Mouse (Mus musculus): ENCODE measurements around the gene Plk3.

The Plk3 gene

DNA sequence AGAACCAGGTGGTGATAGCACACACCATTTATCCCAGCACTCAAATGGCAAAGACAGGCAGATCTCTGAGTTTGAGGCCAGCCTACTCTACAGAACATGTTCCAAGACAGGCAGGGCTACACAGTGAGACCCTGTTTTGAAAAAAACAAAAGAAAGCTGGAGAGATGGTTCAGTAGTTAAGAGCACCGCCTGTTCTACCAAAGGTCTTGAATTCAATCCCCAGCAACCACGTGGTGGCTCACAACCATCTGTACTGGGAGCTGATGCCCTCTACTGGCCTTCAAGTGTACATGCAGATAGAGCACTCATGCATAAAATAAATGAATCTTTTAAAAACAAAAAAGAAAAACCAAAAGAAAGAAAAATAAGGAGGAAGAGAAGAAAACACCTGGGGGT lies 5.5 kb upstream of the Plk3 start:
- DNase-seq (ENCODE audit: extremely low spot score, low read depth, low spot score), result no peak

DNA sequence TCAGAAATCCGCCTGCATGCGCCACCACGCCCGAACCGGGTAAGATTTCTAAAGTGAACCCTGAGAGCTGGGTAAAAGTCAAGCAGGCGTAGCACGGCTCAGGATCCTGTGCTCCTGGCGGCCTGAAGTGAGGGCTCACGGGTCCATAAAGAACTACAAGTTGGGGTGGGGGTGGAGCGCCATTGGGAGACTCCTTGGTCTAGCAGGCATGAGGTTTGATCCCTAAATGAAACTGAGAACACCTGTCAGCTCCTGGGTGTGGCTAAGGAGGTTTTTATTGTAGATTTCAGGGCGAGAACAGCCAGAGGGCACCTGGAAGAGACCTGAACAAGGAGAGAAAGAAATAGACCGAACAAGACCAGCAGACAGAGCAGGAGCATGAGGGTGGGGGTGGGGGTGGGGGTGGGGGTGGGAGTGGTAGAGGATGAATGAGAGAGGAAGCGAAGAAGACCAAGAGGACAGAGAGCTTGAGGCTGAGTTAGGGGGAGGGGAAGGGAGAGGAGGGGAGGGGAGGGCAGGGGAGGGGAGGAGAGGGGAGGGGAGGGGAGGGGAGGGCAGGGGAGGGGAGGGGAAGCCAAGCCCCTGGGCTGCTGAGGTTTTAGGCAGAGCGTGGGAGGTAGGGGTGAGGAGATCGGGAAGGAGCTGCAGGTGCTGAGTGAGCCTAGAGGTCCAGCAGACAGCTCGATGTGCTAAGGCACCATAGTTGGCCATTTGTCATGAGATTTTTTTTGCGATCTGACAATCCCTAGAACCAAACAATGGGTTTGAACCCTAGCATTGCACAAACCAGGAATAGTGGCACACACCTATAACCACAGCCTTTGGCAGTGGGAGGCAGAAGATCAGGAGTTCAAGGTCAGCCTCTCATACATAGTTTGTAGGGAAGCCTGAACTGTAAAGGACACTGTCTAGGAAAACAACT lies 4.8 kb upstream of the Plk3 start:
- DNase-seq (ENCODE audit: extremely low spot score, low read depth, low spot score), result no peak

DNA sequence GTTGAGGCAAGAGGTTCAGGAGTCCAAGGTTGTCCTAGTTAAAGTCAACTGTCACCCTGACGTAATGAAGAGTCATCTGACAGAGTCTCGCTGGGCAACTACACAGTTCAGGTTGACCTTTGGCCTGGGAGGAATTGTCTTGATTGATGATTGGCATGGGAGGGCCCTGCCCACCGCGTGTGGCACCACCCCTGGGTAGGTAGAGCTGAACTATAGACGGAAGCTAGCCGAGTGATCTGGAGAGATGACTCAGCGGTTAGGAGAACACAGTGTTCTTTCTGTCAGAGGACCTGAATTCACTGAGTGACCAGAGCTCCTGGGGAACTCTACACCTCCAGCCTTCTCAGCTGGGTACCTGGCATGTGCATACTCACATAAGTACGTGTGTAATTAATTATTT lies 2.3 kb upstream of the Plk3 start:
- no peak for DNase-seq (ENCODE audit: extremely low spot score, low read depth, low spot score)

DNA sequence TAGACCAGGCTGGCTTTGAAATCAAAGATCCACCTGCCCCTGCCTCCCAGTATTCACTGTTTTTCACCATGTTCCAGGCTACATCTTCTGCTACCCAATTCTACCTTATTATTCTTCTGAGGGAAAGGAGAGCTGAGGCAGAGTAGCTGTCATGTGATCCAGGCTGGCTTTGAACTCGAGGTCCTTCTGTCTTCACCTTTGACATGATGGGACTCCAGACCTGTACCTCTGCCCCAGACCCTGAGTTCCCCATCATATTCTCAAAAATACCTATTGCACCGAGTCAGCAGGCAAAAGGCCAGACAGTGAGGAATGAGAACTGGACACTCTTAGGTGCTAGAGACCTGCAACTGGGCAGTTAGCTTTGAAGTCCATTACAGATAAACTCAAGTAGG lies 835 bp upstream of the Plk3 start:
- DNase-seq (ENCODE audit: extremely low spot score, low read depth, low spot score), result no peak

DNA sequence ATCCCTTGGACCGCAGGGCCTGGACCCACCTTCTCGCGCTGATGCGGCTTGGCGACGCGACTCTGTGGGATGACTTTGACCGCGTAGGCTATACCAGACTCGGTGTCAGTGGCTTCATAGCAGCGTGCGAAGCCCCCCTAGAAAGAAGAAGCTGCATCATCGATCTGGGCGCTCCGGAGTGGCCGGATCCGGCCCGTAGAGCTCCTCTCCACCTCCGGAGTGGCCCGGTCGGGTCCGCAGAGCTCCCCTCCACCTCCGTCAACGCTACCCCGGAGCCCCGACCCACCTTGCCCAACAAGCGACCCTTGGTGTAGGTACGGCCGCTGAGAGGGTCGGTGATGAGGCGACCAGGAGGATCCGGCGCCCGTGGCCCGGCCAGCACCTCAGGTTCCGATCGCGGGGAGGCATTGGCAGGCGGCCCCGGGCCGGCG lies 382 bp downstream of the Plk3 start:
- DNase-seq (ENCODE audit: extremely low spot score, low read depth, low spot score), result no peak

DNA sequence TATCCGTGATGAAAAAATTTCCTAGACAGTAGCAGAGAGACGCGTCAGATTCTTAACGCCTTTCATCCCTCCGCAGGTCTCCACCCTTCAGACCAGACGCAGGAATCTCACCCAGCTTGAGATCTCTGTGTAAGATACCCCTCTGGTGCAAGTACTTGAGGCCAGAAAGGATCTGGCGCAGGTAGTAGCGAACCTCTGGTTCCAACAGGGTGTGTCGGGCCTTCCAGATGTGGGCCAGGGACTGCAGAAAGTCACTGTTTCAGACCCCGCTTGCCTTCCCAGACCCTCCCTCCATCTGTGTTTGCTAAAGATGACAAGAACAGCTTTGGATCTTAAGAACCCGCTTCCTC lies 994 bp downstream of the Plk3 start:
- no peak for DNase-seq (ENCODE audit: extremely low spot score, low read depth, low spot score)

DNA sequence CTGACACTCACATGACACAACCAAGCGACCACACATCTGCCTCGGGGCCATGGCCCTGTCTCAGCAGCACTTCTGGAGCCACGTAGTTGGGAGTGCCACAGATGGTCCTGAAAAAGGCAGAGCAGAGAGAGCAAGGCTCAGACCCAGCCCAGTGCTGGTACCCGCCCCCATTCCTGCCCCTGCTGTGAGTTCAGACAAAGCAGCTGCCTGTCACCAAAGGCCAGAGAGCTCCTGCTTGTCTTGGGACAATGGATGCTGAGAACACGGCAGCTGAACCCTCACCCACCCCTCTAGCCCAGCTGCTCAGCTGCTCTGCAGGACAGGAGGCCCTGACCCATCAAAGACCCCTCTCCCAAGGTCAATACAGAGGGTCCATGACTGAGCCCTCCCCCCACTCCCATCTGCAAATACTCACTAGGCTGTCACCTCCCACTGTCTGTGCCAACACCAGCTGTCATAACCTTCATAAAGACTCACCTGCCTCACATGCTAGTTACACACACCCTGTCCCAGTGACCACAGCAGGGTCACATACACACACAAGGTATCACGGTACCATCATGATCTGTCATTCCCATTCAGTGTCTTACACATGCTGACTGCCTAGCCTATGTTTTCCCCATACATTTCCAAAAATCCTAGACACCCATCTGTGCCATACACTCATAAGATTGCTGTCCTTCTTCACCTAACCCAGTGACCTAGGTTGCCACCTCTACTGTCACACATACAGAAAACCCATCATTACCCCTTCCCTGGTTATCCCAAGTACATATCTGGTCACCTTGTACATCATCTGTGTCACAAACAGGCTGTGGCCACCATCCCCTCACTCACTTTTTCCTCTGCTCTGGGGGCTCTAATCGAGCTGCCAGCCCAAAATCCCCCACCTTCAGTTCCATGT lies 1.6 kb downstream of the Plk3 start:
- no peak for DNase-seq (ENCODE audit: extremely low spot score, low read depth, low spot score)

DNA sequence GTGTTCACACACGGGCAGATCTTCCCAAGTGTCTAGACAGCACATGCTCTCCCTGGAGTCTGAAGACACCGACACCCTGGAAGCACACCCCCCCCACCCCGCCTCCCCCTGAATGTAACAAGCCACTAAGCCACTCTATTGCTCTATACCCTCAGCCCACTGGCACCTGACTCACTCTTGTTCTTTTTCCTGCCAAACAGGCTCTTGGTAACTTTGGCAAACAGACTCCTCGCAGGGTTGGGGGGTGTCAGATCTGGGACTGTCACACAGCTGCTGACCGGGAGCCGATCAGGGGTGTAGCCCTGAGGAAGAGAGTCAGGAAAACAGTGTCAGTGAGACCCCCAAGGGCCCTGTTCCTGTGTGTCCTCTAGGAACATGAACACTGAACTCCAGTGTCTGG lies 2.6 kb downstream of the Plk3 start:
- DNase-seq (ENCODE audit: extremely low spot score, low read depth, low spot score), result no peak

DNA sequence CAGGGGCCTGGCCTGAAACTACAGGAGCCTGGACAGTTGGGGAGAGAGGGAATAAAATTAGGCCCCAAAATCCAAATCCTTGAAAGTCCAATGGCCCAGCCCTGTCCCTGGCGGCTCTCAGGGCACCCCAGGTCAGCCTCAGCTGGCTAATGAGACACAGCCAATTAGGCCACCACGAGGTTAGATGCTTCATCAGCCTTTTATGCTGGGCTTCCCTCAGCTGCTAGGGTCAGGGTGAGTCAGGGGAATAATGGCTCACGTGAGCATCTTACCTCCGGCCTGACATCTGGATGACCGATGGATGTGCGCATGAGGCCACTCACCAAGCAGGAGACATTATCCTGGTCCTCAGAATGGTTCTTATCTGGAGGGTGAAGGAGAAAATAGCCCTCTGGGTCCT lies 3.0 kb downstream of the Plk3 start:
- DNase-seq (ENCODE audit: extremely low spot score, low read depth, low spot score), result no peak

DNA sequence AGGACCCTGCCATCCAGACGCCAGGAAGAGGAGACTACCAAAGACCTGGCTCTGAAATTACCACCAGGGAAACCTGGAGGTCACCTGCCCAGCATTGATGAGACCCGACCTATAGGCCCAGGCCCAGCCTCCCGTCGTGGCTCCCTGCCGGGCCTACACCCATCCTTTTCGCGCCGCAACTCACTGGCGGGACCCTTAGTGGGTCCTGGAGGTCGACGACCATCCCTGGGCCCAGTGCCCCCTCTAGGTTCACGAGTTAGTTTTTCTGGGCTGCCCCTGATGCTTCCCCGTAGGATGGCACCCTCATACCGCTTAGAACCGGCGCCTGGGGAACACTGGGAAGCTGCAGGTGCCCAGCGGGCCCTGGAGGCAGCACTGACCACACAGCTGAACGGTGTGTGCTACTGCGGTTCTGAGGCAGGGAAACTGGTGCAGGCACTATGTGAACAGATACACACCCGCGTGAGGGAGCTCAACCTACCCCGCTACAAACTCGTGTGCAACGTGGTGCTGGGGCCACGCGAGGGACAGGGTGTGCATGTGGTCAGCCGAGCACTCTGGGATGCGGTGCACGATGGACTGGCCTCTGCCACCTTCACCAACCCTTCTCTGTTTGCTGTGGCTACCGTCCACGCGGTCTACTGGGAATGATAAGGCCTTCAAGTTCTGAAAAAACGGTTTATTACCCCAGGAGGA lies 5.6 kb downstream of the Plk3 start:
- DNase-seq (ENCODE audit: extremely low spot score, low read depth, low spot score), result no peak

DNA sequence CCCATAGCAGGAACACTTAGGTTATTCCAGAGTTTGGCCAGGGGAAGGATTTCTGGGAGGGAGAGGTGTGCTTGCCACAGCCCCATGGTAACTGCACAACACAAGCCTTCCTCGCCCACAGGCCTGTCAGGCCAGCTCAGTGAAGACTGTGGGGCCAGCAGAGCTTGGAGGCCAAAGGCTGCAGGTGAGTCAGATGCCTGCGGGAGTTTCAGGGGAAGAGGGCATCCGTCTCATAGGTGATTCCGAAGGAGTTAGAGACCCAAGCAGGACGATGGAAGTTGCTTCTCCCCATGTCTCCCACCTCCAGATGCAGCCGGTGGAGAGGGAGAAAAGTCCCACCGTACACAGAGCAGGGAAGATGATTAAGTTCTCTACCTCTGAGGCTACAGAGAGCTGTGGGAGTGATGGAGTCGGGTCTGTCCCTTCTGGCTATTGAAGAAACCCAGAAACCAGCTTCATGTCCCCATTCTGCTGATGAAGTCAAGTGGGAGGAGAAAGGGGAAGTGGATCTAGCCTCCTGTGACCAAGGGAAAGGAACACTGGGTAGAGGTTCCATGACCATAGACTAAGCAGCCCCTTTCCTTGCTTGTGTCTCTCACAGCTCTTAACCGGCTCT lies 7.0 kb downstream of the Plk3 start, which contains the start of gene Tctex1d4:
Tctex1d4 (plus strand) TSS at position 120 of the 616 bp plus-strand sequence.
- no peak for DNase-seq (ENCODE audit: extremely low spot score, low read depth, low spot score)

DNA sequence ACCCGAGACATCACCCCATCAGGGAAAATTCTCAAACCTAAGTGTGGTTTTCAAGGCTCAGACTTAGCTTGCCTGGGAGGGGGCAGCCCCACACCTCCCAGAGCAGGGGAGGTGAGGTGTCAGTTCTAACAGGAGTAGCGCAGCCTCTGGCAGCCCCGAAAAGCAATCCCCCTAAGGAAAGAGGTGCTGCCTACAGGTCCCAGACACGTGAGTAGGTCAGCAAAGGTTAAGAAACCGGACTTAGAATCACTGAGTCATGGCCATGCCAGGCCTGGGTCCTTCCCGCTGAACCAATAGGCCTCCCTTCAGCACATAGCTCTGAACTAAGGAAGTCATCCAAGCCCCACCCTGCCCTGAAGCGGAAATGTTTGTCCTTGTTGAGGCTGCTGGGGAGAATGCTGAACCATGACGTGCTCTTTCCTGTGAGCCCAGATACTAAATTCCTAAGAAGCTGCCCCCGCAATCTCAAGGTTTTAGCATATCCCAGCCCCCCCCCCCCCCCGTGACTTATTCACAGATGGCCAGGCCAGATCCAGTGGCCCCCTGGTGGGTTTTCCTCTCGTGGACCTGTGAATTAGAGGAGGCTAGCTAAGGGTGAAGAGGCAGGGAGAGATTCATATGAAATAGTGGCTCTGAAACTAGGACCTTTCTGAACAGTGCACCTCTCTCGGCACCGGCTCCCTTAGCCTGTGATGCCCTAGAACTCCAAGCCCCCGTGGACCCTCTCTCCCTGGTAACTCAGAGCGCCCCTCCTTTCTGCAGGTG lies 7.7 kb downstream of the Plk3 start:
- no peak for DNase-seq (ENCODE audit: extremely low spot score, low read depth, low spot score)

DNA sequence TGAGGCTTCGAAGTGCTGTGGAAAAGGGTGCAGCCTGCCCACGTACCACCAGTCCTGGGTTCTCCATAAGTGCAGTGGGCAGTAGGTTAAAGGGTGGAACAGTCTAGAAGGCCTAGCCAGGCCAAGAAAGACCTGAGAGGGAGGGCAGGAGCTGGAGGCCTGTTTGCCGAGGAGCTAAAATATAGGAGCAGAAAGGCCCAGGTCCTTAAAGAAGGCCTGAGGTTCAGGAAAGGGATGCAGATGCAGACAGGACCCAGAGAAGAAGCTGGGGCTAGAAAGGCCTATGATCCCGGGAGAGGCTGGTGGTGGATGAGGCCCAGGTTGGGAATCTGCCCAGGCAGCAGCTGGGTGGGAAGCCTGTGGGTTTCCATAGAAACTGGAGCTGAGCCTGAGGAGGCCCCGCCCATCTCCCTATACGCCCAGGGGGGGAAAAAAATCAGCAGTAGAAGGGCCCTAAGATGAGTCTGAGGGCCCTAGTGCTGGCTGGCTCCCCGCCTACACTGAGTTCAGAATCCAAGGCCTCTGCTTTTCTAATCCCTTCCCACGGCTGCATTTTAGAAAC lies 8.3 kb downstream of the Plk3 start, which contains the start of gene Btbd19:
Btbd19 (minus strand) TSS at position 378 of the 562 bp plus-strand sequence.
- no peak for DNase-seq (ENCODE audit: extremely low spot score, low read depth, low spot score)

DNA sequence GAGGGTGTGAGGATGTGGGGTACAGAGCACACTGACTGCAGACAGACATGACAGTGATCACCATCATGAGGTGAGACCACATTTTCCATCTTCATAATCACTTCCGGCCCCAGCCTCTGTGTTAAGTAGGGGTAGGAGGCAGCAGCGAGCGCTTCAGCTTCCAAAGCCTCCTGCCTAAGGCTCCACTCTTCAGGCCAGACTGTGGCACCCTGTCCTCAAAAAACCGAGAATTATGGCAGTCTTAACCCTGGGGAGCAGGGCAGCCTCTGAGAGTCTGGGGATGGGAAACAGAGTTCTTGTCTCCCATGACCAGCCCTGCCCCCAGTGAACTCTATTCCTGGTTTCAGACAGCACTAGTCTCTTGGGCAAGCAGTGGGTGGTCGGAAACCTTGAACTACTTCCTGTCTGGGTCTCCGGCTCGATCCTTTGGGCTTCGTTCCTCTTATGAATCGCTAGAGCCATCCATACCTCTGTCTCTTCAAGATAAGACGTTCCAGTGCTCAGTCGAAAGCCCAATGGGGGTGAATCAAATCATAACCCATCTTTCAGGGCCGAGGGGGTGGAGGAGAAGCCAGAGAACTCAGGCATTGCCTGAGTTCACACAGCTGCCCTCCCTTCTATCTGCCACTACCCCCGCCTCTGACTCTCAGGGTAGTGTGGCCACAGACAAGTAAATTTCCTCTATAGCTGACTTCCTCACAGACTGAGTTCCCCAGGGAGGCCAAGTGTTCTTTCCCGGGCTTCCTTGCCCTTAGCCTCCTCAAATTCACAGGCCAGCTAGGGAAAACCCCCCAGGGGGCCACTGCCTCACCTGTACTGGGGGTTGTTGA lies 9.0 kb downstream of the Plk3 start:
- no peak for DNase-seq (ENCODE audit: extremely low spot score, low read depth, low spot score)

DNA sequence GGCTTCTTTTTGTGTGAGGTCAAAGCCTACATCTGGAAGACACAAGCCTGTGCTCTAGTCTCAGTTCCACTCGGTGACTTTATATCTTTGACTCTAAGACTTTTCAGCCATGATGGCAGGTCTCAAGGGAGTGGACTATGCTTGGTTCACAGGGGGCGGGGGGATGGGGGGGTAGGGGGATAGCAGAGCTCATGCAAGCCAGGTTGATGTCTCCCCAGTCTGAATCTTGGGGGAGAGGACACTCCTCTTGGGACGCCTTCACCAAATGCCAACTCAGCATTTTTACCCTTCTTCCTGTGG lies 9.6 kb downstream of the Plk3 start:
- no peak for DNase-seq (ENCODE audit: extremely low spot score, low read depth, low spot score)

DNA sequence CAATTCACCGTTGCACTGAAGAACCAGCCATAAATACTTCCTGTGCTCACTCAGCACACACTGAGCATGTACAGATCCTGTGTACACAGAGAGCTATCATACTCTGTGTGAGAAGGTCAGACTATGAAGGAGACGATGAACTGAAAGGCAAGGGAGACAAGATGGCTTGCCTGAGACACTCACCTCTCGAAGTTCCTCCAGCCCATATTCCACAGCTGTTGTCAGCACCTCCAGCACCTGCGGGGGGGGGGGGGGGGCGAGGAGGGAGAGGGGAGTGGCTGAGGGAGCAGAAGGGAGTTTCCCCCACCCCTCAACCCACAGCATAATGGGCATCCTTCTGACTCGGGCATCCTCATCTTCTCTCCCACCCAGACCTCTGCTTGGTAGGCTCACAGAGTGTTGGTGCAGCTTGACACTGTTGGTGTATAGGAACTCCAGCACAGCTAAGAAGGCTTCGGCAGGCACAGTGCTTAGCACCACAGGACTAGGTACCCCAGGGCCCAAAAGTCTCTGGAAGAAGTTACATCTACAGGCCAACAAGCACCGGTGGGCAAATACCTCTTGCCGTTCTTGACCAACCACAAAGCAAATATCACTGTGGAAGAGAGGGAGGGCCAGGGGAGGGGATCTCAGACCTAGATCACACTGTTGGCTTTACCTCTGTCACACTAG lies 10.1 kb downstream of the Plk3 start:
- DNase-seq (ENCODE audit: extremely low spot score, low read depth, low spot score), result no peak

DNA sequence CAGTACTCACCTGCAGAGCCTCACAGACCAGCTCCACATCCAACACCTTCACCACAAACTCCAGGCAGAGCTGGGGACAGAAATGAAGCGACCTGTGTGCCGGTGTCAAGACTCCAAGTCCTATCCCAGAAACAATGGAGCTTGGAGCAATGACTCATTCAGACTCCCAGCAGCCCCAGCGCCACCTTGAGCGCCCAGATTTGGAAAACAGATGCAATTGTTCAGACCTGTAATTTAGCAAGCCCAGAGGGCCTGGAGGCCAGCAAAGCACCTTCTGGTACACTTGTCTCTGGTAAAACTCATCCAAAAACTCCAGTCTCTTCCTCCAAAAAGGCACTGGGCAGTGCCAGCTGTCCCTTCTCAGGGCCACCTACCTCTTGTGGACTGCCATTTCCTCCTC lies 11.6 kb downstream of the Plk3 start:
- no peak for DNase-seq (ENCODE audit: extremely low spot score, low read depth, low spot score)

All from hindlimb bud, embryonic 11.5 days (tissue).